Mouse (Mus musculus) forebrain, embryonic 10.5 days (tissue): Measurements from ENCODE around the gene Aldh1b1. TPM values are rescaled to one million over a fixed set of nuclear protein-coding genes. Genes with fewer than 3 reads are reported as not detected.

Source experiments
- DNase-seq: peaks from one replicate; pipeline ENCODE4 v3.0.0-alpha.2; 2017; ENCODE audit warnings: low spot score; ENCODE audit errors: extremely low spot score
- H3K27ac ChIP-seq: fragments of 300-500 bp; sonication (generic); 2 replicates; pipeline ENCODE4 v1.5.1; 2016; ENCODE audit warnings: mild to moderate bottlenecking
- H3K27me3 ChIP-seq: fragments of 300-500 bp; sonication (generic); 2 replicates; pipeline ENCODE4 v1.6.1; 2016; ENCODE audit warnings: mild to moderate bottlenecking; ENCODE audit not compliant: poor library complexity, severe bottlenecking
- H3K36me3 ChIP-seq: fragments of 300-500 bp; sonication (generic); replicated peaks from 2 replicates; pipeline ENCODE4 v1.6.1; 2016; ENCODE audit warnings: mild to moderate bottlenecking, moderate library complexity
- H3K4me1 ChIP-seq: fragments of 300-500 bp; sonication (generic); 2 replicates; pipeline ENCODE4 v1.6.1; 2016
- H3K4me3 ChIP-seq: fragments of 300-500 bp; sonication (generic); 2 replicates; pipeline ENCODE4 v1.5.1; 2016; ENCODE audit warnings: mild to moderate bottlenecking, moderate library complexity
- H3K9me3 ChIP-seq: fragments of 300-500 bp; sonication (generic); 2 replicates; pipeline ENCODE4 v1.6.1; 2016; ENCODE audit warnings: mild to moderate bottlenecking, moderate library complexity
- WGBS: fragments of 180-500 bp; shearing (Covaris S2); methylation state at CpG from one replicate; pipeline ENCODE4 v1.1.7; 2016; 5-methylcytosine and 5-hydroxymethylcytosine counted together
- polyA plus RNA-seq: library from polyadenylated mRNA; unstranded; fragments of >200 nt; fragmentation: Nextera tagmentation; extraction: Ambion mirVana; gene quantifications from 2 replicates; pipeline ENCODE4 v1.2.1, GENCODE M21; 2016

The Aldh1b1 gene
- polyA plus RNA-seq, 1 experiment from 2014 or later: 4.3 TPM

DNA sequence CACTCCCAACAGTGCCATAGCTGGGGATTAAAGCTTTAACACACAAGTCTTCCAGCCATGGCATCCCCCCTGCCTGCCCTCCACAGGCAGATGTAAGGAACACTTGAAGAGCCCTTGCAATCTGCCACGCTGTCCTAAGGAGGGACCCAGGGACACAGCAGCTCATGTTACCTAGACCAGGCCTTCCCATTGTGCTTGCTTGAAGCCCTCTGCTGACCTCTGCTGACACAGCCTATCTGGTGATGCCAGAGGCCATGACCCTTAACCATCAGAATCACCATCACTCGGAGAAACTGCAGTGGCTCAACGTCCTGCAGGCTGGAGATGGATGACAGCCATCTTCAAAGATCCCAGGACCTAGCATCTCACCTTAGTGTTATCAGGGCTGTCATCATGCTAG, 23.2 kb downstream of the Aldh1b1 start:
- no peak for DNase-seq
- Histone ChIP-seq H3K27ac (peak overlapping the region; percentile 90), H3K36me3 (peaks cover 16% of the 10 kb centered on the region), H3K4me3 (no peak overlapping the region), H3K27me3 (peaks cover 61% of the 10 kb centered on the region), H3K9me3 (no peaks in the 10 kb centered on the region), H3K4me1 (peaks cover 98% of the 10 kb centered on the region)
- WGBS: 37% methylated on average over 3 of the region's 3 CpGs

DNA sequence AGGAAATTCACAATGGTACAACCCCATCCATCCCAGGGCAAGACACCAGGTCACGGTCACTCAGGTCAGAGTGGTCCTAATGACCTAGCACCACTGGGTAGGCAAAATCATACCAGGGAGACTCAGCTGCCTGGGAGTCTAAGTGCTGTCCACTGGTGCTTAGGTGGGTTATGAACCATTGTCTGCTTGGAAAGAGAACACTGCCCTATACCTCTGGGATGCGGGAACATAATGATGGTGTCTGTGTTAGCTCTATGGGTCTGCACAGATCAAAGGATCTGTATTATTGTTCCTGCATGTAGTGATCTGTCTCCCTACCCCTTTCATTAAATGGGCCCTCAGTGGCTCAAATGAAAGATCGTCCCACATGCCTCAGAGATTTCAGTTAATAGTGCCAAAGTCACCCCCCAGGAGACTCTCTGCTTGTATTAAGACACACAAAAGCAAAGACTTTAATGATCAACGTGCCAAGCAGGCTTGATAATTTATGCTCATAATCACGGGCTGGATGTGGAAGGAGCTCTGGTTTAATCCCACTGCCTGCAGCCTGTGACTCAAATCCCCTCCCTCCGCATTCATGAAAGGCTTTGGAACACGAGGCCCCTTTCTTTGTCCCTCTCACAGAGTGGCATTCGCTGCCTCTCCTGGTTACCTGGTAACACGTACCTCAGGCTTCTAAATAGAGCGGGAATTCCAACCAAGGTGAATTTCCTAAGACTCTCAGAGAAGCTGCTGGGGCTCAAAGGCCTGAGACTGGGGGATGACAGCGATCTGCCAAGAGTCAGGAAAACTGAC, 24.2 kb downstream of the Aldh1b1 start:
- peak overlapping the region; percentile 90 for H3K27ac ChIP-seq
- peak overlapping the region; percentile 65 for H3K4me3 ChIP-seq
- DNase-seq: peak; percentile 80
- peaks cover 16% of the 10 kb centered on the region for H3K36me3 ChIP-seq
- 11% methylated on average over 11 of the region's 11 CpGs for WGBS
- H3K27me3 ChIP-seq: peaks cover 68% of the 10 kb centered on the region
- no peaks in the 10 kb centered on the region for H3K9me3 ChIP-seq
- H3K4me1 ChIP-seq: peaks cover 94% of the 10 kb centered on the region

DNA sequence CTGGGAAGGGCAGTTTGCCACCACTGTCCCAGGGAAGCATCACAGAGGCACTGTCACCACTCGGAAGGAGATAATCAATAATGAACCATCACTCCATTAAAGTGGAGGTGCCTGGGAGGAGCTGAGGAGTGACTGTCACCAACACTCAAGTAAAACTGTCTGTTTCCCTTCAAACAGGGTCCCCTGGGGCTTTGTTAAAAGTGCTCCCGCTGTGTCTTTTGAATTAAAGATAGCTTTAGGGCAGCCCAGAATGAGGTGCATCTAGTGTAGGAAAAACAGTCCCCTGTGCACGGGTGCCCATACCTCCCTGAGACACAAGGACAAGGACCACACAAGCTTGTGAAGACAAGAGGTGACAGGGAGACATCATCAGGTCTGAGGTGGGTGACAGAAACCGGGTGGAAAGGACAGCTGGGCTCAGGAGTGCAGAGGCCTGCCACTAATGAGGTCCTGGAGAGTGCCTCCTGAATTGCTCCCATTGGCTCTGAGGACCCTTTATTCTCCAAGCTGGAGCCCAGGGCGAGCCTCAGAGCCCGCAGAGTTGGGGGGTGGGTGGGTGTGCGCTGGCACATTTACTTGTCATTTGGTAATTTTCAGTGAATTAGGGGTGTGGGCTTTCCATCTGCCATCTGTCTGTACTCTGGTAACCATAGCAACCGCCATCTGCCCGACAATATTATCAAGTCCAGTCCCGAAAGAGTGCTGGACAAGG, 25.4 kb downstream of the Aldh1b1 start:
- Histone ChIP-seq H3K36me3 (peaks cover 16% of the 10 kb centered on the region), H3K27me3 (peaks cover 75% of the 10 kb centered on the region), H3K4me3 (peak overlapping the region; percentile 65), H3K27ac (peak overlapping the region; percentile 90), H3K9me3 (no peaks in the 10 kb centered on the region), H3K4me1 (peaks cover 92% of the 10 kb centered on the region)
- peak; percentile 55 for DNase-seq
- WGBS: 5% methylated on average over 10 of the region's 10 CpGs

DNA sequence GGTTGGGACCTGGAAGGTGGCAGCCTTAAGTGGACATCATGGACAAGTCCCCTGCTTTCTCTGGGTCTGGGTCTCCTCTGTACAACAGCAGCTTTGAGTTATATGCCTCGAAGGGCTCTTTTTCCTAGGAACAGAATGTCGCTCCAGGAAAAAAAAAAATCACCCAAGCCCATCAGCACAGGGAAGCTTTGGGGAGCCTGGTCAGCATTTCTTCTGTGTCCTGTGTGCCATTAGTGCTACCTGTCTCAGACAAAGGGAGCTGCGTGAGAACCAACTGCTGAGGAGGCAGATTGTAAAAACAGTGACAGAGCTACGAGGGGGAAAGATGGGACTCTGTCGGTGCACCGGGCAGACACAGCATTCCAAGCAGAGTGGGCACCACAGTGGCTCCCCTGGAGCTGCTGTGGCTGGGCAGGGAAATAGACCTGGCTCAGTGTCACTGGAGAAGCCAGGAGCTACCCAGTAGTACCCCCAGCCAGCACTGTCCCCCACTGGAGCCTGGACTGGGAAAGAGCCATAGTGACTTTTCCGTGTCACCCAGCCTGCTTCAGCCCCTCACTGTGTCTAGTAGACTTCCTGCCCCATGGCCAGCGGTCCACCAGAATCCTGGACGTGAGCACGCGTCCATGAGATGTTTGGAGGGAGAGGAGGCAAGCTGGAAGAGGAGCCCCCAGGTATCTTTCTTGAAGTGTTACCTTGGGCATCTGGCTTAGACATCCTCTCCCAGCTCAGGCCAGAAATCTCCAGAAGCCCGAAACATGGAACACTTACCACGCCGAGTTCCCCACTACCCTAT, 26.1 kb downstream of the Aldh1b1 start:
- Histone ChIP-seq H3K36me3 (peaks cover 16% of the 10 kb centered on the region), H3K9me3 (no peaks in the 10 kb centered on the region), H3K4me1 (peaks cover 92% of the 10 kb centered on the region), H3K4me3 (peak overlapping the region; percentile 65), H3K27me3 (peaks cover 82% of the 10 kb centered on the region), H3K27ac (peak overlapping the region; percentile 90)
- DNase-seq: no peak
- WGBS: 35% methylated on average over 14 of the region's 14 CpGs

DNA sequence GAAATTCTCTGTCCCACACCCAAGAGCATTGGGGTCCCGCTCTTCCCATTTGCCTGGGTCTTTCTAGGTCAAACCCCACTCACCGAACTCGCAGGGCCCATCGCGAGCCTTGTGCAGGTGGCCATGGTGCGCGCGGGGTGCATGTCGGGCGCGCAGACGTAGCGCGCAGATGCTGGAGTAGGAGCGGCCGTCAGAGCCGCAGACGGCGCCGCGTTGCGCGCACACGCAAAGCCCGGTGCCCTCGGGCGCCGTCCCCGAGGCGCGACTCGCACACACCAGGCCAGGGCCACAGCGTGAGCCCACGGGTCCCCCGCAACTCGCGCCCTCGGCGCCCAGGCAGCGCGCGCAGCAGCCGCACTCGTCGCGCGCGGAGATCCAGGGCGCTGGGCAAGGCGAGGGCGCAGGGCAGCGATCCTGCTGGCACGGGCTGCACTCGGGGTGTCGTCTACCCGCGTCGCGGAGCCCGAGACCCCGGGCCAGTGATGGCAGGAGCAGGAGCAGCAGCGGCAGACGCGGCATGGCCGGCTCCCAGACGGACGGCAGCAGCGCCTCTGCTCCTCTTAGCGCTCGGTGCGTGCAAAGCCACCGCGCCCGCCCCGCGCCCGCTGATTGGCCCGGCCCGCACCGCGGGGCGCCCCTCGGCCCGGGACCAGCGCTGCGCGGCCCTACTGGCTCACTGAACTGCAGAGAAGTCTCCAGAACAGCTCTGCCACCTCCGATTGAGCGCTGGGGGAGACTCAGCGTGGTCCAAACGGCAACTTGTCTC, 27.6 kb downstream of the Aldh1b1 start, which contains the start of gene Igfbpl1:
TSS of gene Igfbpl1 (minus strand) at position 649 of the 766 bp plus-strand sequence.
- Histone ChIP-seq H3K4me3 (peak within 1 kb of the TSS; percentile 65), H3K9me3 (no peaks in the 10 kb centered on the region), H3K27me3 (peaks cover 88% of the 10 kb centered on the region), H3K36me3 (peaks cover 8% of the 10 kb centered on the region), H3K27ac (peak within 1 kb of the TSS; percentile 90), H3K4me1 (peaks cover 92% of the 10 kb centered on the region)
- WGBS: 1% methylated on average over 91 of the region's 91 CpGs
- peak; percentile 48 for DNase-seq

DNA sequence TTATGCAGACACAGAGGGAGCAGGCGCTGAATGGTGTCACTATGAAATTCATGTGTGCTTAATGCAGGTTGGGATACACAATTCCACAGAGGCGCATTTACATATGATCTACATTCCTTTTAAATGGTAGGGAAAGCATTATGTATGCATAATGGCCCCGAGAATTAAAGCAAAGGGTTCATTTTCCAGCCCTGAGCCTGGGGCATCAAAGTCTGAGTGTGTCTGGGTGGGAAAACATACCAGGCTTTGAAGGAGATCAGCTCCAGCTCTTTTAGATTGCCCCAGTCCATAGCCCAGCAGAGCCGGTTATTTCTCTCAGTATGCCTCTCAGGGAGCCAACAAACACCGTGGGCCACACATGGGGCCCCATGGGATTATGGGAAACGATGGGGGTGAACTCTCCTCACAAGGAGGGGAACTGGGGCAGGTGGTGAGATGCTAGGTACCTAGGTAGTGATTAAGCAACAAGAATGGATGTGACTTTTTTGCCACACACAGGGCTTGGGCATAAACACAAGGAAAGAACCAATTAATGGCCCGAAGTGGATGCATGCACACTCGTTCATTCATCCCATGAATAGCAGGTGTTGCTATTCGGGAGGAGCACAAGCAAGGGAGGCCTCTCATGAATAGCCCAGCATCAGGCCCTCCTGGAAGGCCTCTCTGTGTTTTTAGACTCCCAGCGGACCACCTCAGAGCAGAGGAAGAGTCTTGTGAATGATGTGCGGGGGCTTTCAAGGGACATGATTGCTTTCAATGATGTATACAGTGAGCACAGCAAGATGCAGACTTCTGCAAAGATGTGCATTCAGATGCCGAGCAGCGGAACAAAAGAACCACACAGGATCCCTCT, 31.3 kb downstream of the Aldh1b1 start:
- Histone ChIP-seq H3K27ac (peak overlapping the region; percentile 75), H3K4me1 (peaks cover 66% of the 10 kb centered on the region), H3K36me3 (no peaks in the 10 kb centered on the region), H3K4me3 (peak overlapping the region; percentile 10), H3K27me3 (peaks cover 74% of the 10 kb centered on the region), H3K9me3 (no peaks in the 10 kb centered on the region)
- DNase-seq: no peak
- WGBS: 39% methylated on average over 13 of the region's 13 CpGs

DNA sequence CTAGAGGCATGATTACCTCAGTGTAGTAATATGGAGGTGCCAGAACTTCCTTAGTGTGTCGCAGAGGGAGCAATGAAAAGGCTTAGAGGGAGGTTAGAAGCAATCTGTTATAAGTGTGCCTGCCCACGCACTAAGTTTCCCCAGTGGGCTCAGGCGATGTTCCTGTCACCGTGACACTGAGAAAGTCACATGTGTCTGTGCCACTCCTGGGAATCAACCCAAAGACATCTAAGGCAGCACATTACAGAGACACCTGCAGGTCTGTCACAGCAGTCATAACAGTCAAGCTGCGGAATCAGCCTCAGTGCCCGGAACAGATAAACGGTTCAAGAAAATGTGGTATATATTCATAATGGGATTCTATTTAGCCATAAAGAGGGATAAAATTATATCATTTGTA, 33.2 kb downstream of the Aldh1b1 start:
- H3K27me3 ChIP-seq: peaks cover 56% of the 10 kb centered on the region
- H3K27ac ChIP-seq: 0 out of 2 replicates have a peak overlapping the region, but pooled peaks have one; percentile 22
- 95% methylated on average over 7 of the region's 7 CpGs for WGBS

DNA sequence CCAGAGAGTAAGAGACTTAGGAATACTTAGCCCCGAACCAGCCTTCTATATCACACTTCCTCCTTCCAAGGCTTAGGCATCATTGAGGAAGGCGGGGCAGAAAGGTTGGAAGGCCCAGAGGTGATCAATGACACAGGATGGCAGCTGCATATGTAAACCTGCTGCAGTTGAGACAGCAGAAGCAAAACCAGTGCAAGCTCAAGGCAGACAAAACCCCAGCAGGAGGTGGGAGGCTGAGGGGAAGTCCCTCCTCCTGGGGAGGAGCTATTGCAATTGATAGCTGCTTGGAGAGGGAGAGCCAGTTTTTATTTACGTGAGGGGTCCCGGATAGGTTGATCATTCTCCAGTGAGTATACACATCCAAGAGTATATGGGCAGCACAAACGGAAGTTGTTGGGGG, 34.6 kb downstream of the Aldh1b1 start:
- peaks cover 39% of the 10 kb centered on the region for H3K4me1 ChIP-seq
- no peak overlapping the region for H3K27ac ChIP-seq
- no peaks in the 10 kb centered on the region for H3K36me3 ChIP-seq
- H3K27me3 ChIP-seq: peaks cover 41% of the 10 kb centered on the region
- H3K9me3 ChIP-seq: no peaks in the 10 kb centered on the region
- no peak for DNase-seq
- WGBS: 31% methylated on average over 5 of the region's 5 CpGs
- no peak overlapping the region for H3K4me3 ChIP-seq

More for the DNA sequence above, 33.2 kb downstream of the Aldh1b1 start:
- H3K4me3 ChIP-seq: no peak overlapping the region
- DNase-seq: no peak
- peaks cover 47% of the 10 kb centered on the region for H3K4me1 ChIP-seq
- H3K36me3 ChIP-seq: no peaks in the 10 kb centered on the region
- H3K9me3 ChIP-seq: no peaks in the 10 kb centered on the region

DNA sequence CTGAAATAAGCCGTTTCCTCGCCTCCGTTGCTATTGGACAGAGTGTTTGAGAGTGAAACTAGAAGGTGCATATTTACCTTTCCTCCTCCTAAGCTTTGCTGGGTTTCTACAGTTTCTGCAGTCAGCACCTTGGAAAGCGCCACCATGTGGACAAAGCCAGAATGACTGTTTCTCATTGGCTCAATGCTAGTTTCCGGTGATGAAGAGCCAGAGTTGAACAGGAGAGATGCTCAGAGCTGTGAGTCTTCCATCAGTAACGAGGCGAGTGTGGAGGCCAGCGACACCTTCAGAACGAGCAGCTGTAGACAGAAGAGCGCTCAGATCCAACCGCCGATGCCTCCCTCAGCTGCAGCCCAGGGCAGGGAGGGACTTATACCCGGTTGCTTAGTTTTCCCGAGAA, 45.5 kb downstream of the Aldh1b1 start:
- WGBS: 44% methylated on average over 14 of the region's 14 CpGs
- H3K9me3 ChIP-seq: no peaks in the 10 kb centered on the region
- no peaks in the 10 kb centered on the region for H3K36me3 ChIP-seq
- peak; percentile 64 for DNase-seq
- no peak overlapping the region for H3K27ac ChIP-seq
- H3K27me3 ChIP-seq: peaks cover 24% of the 10 kb centered on the region
- H3K4me3 ChIP-seq: no peak overlapping the region
- peaks cover 20% of the 10 kb centered on the region for H3K4me1 ChIP-seq

DNA sequence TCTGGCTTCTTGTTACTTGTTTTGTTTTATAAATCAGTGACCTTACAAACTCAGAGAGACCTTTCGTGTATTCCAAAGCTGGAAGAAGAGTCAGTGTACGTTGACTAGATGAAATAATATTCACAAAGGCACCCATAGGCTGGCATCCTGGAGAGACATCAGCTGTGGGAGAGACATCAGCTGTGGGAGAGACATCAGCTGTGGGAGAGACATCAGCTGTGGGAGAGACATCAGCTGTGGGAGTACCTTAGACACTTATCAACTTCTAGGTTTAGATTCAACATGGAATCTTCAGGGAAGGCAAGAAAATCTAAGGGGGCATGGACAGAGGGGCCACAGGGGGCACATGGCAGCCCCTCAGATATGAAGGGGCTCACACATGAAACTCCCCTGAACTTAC, 47.4 kb downstream of the Aldh1b1 start:
- no peak for DNase-seq
- Histone ChIP-seq H3K27ac (no peak overlapping the region), H3K36me3 (no peaks in the 10 kb centered on the region), H3K27me3 (peaks cover 35% of the 10 kb centered on the region), H3K4me1 (peaks cover 31% of the 10 kb centered on the region), H3K9me3 (no peaks in the 10 kb centered on the region), H3K4me3 (no peak overlapping the region)
- WGBS: 87% methylated on average over 2 of the region's 2 CpGs

DNA sequence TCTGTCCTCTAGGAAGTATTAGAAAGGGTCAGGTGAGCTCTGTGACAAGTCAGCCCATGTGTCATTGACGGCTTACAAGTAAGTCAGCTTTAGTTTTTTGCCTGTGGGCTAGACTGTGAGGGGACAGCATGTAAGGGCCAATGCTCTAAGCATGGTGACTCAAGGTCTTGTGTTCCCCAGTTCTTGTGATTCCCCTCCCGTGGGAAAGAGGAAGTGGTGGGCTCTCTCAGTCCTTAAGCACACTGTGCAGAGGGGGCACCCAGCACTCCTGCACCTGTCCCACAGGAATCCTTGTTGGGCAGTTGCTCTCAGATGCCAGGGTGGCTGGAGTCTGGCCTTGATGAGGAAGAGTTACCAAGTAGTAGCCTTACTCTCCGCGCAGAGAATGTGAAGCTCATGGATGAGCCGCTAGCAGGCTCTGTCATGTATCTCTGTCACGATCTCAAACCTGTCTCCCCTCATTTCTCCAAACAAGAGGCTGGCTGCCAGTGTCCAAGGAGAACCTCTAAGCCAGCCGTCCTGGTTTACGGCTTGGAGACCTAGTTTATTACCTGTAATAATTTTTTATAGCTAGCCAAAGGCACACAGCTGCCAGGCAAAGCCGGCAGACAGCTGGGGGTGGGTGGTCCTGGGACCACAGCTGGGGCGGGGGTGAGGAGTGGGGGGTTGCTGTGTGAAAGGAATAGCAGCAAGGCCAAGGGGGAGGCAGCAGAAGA, 49.4 kb downstream of the Aldh1b1 start, which contains the start of gene Stra6l:
TSS of gene Stra6l (plus strand) at position 556 of the 716 bp plus-strand sequence.
- no peaks in the 10 kb centered on the region for H3K9me3 ChIP-seq

More for the DNA sequence above, 49.4 kb downstream of the Aldh1b1 start, which contains the start of gene Stra6l:
- Histone ChIP-seq H3K4me1 (peaks cover 42% of the 10 kb centered on the region), H3K27ac (0 out of 2 replicates have a peak within 1 kb of the TSS, but pooled peaks have one; percentile 4), H3K27me3 (peaks cover 48% of the 10 kb centered on the region), H3K36me3 (no peaks in the 10 kb centered on the region), H3K4me3 (no peak within 1 kb of the TSS)
- DNase-seq: no peak
- 83% methylated on average over 10 of the region's 10 CpGs for WGBS
